Mouse (Mus musculus): ENCODE data around the gene Rabep2. TPM values are rescaled to one million over a fixed set of nuclear protein-coding genes. Genes with fewer than 3 reads are reported as not detected.

Gene Rabep2
- polyA plus RNA-seq, 3 experiments from 2014 or later = 37.8 to 39.6 (median 38.1) TPM

- no peak for ATAC-seq
Measured at GRCm38 (mm10) chr7:126434726-126435125, 6.2 kb downstream of the Rabep2 start.

GRCm38 (mm10) chr7:126435801-126436200 lies 7.2 kb downstream of the Rabep2 start:
- no peak for ATAC-seq

- no peak for ATAC-seq
Measured at GRCm38 (mm10) chr7:126436851-126437250, 8.3 kb downstream of the Rabep2 start.

GRCm38 (mm10) chr7:126440134-126440533 lies 11.6 kb downstream of the Rabep2 start:
- ATAC-seq = no peak

- ATAC-seq = no peak
Measured at GRCm38 (mm10) chr7:126443997-126444396, 15.4 kb downstream of the Rabep2 start.

GRCm38 (mm10) chr7:126444536-126444935 lies 16.0 kb downstream of the Rabep2 start:
- no peak for ATAC-seq

- ATAC-seq = no peak
Measured at GRCm38 (mm10) chr7:126445104-126445815, 16.7 kb downstream of the Rabep2 start.

- ATAC-seq = no peak
Measured at GRCm38 (mm10) chr7:126446217-126446616, 17.7 kb downstream of the Rabep2 start.

- no peak for ATAC-seq
Measured at GRCm38 (mm10) chr7:126448481-126448880, 19.9 kb downstream of the Rabep2 start.

- no peak for ATAC-seq
Measured at GRCm38 (mm10) chr7:126449991-126450390, 21.4 kb downstream of the Rabep2 start.

- ATAC-seq = no peak
Measured at GRCm38 (mm10) chr7:126450641-126451040, 22.1 kb downstream of the Rabep2 start.

- no peak for ATAC-seq
Measured at GRCm38 (mm10) chr7:126452244-126452643, 23.7 kb downstream of the Rabep2 start.

GRCm38 (mm10) chr7:126453861-126454260 lies 25.3 kb downstream of the Rabep2 start:
- no peak for ATAC-seq

- no peak for ATAC-seq
Measured at GRCm38 (mm10) chr7:126455242-126455641, 26.7 kb downstream of the Rabep2 start.

- no peak for ATAC-seq
Measured at GRCm38 (mm10) chr7:126456382-126457266, 28.1 kb downstream of the Rabep2 start.

GRCm38 (mm10) chr7:126458225-126458624 lies 29.7 kb downstream of the Rabep2 start:
- ATAC-seq = no peak

- ATAC-seq = no peak
Measured at GRCm38 (mm10) chr7:126458844-126459618, 30.5 kb downstream of the Rabep2 start.

- no peak for ATAC-seq
Measured at GRCm38 (mm10) chr7:126460623-126461399, 32.3 kb downstream of the Rabep2 start.

- ATAC-seq = no peak
Measured at GRCm38 (mm10) chr7:126461626-126462025, 33.1 kb downstream of the Rabep2 start.

GRCm38 (mm10) chr7:126463004-126463403 lies 34.4 kb downstream of the Rabep2 start, which contains the start of gene Atp2a1:
Gene Atp2a1, minus strand, starts transcription at chr7:126463108.
- ATAC-seq = no peak

GRCm38 (mm10) chr7:126463547-126463946 lies 35.0 kb downstream of the Rabep2 start:
- no peak for ATAC-seq

- ATAC-seq = no peak
Measured at GRCm38 (mm10) chr7:126464121-126464520, 35.6 kb downstream of the Rabep2 start.

Data from inflammation-experienced regulatory T-cells, adult 6 months (primary cell).